Mouse (Mus musculus) liver, embryonic 13.5 days (tissue): ENCODE data around the gene Vps13d. TPM values are rescaled to one million over a fixed set of nuclear protein-coding genes. Genes with fewer than 3 reads are reported as not detected.

Experiments
- ATAC-seq: fragments of 200-750 bp; cut with Nextera tagmentation; 2 replicates; pipeline ENCODE4 v1.8.0; 2017; ENCODE audit warnings: low read depth, mild to moderate bottlenecking, moderate number of reproducible peaks, moderate library complexity
- DNase-seq: peaks from one replicate; pipeline ENCODE4 v3.0.0; 2022
- H3K27ac ChIP-seq: fragments of 300-500 bp; sonication (generic); 2 replicates; pipeline ENCODE4 v1.5.1; 2015; ENCODE audit warnings: moderate library complexity, mild to moderate bottlenecking, inconsistent platforms
- H3K27me3 ChIP-seq: fragments of 300-500 bp; sonication (generic); 2 replicates; pipeline ENCODE4 v1.6.1; 2015; ENCODE audit warnings: mild to moderate bottlenecking, inconsistent platforms
- H3K36me3 ChIP-seq: fragments of 300-500 bp; sonication (generic); 2 replicates; pipeline ENCODE4 v1.6.1; 2015; ENCODE audit warnings: mild to moderate bottlenecking, inconsistent platforms
- H3K4me1 ChIP-seq: fragments of 300-500 bp; sonication (generic); replicated peaks from 2 replicates; pipeline ENCODE4 v1.6.1; 2015; ENCODE audit warnings: inconsistent platforms
- H3K4me2 ChIP-seq: fragments of 300-500 bp; sonication (generic); 2 replicates; pipeline ENCODE4 v1.6.1; 2015; ENCODE audit warnings: inconsistent platforms, mild to moderate bottlenecking, moderate library complexity
- H3K4me3 ChIP-seq: fragments of 300-500 bp; sonication (generic); replicated peaks from 2 replicates; pipeline ENCODE4 v1.5.1; 2015; ENCODE audit warnings: mild to moderate bottlenecking, inconsistent platforms
- H3K9ac ChIP-seq: fragments of 300-500 bp; sonication (generic); 2 replicates; pipeline ENCODE4 v1.6.1; 2015; ENCODE audit warnings: mild to moderate bottlenecking, inconsistent platforms
- H3K9me3 ChIP-seq: fragments of 300-500 bp; sonication (generic); replicated peaks from 2 replicates; pipeline ENCODE4 v1.6.1; 2016; ENCODE audit warnings: inconsistent platforms
- WGBS: fragments of 180-500 bp; shearing (Covaris S2); methylation state at CpG from one replicate; pipeline ENCODE4 v1.1.7; 2015; ENCODE audit not compliant: insufficient replicate concordance; 5-methylcytosine and 5-hydroxymethylcytosine counted together
- polyA plus RNA-seq: library from polyadenylated mRNA; unstranded; fragments of >200 nt; fragmentation: Nextera tagmentation; extraction: Ambion mirVana; gene quantifications from 2 replicates; pipeline ENCODE4 v1.2.1, GENCODE M21; 2015

The Vps13d gene
- polyA plus RNA-seq, 1 experiment from 2014 or later: 3.5 TPM

DNA sequence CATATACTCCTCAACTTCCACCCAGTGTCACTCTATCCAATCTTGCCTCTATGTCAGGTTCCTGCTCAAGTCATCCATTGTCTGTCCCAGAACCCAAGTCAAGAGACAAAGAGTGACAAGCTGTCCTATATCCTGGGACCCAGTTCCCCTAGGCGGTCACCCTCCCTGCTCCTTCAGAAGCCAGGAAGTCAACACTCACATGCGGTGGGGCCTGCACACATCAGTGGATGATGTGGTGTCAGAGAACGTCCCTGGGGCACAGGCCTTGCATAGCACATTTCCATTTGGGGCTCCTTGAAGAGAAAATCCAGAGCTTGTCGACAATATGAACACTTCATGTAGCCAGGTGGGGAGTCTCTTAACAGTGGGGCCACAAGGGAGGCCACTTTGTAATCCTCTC, 29.8 kb upstream of the Vps13d start:
- no peak for ATAC-seq
- H3K27me3 ChIP-seq: no peaks in the 10 kb centered on the region
- H3K4me2 ChIP-seq: no peak overlapping the region
- peaks cover 32% of the 10 kb centered on the region for H3K4me1 ChIP-seq
- H3K9me3 ChIP-seq: no peaks in the 10 kb centered on the region
- 71% methylated on average over 4 of the region's 4 CpGs for WGBS
- H3K36me3 ChIP-seq: peaks cover 8% of the 10 kb centered on the region; the same call in 1 of the 2 replicates
- no peak overlapping the region for H3K9ac ChIP-seq
- no peak overlapping the region for H3K27ac ChIP-seq
- no peak overlapping the region for H3K4me3 ChIP-seq
- DNase-seq: no peak

GRCm38 (mm10) chr4:145222064-145222463, 27.3 kb upstream of the Vps13d start:
- no peak overlapping the region for H3K4me3 ChIP-seq
- DNase-seq (peak; percentile 51), ATAC-seq (peak; percentile 95)
- H3K4me2 ChIP-seq: peak overlapping the region; percentile 26
- 19% methylated on average over 8 of the region's 8 CpGs for WGBS
- peaks cover 8% of the 10 kb centered on the region; the same call in 1 of the 2 replicates for H3K36me3 ChIP-seq
- H3K27me3 ChIP-seq: no peaks in the 10 kb centered on the region
- H3K9me3 ChIP-seq: no peaks in the 10 kb centered on the region
- H3K9ac ChIP-seq: peak overlapping the region; percentile 58
- H3K27ac ChIP-seq: peak overlapping the region; percentile 84
- H3K4me1 ChIP-seq: peaks cover 35% of the 10 kb centered on the region

- DNase-seq: no peak
- Histone ChIP-seq H3K36me3 (peaks cover 8% of the 10 kb centered on the region; the same call in 1 of the 2 replicates), H3K9me3 (no peaks in the 10 kb centered on the region), H3K4me1 (peaks cover 35% of the 10 kb centered on the region), H3K9ac (peak overlapping the region; percentile 58), H3K27ac (peak overlapping the region; percentile 84; the same call in 1 of the 2 replicates), H3K4me2 (no peak overlapping the region), H3K27me3 (no peaks in the 10 kb centered on the region), H3K4me3 (no peak overlapping the region)
- no peak for ATAC-seq
- WGBS: 42% methylated on average over 2 of the region's 2 CpGs
Observed at GRCm38 (mm10) chr4:145221379-145221778, 26.6 kb upstream of the Vps13d start.

DNA sequence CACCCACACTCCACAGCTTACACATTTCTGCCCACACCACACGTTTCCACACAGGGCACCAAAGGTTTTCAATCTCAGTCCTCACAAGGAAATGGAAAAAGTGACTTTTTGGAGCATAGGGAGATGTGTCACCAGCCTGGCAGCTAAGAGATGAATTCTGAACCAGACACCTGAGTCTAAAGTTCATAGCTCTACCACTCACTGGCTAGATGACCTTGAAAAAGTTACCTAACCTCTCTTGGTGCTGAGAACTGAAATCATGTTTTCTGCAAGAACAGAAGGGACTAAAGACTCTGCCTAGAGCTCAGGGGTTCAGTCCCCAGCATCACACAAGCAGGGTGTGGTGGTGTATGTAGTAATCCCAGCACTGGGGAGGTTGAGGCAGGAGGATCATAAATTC, 25.2 kb upstream of the Vps13d start:
- Histone ChIP-seq H3K9me3 (no peaks in the 10 kb centered on the region), H3K4me3 (no peak overlapping the region), H3K4me1 (peaks cover 35% of the 10 kb centered on the region), H3K27ac (no peak overlapping the region; the same call in 1 of the 2 replicates), H3K27me3 (no peaks in the 10 kb centered on the region), H3K36me3 (peaks cover 6% of the 10 kb centered on the region), H3K9ac (no peak overlapping the region), H3K4me2 (no peak overlapping the region)
- WGBS: 79% methylated on average over 1 of the region's 1 CpGs
- ATAC-seq: no peak
- no peak for DNase-seq

DNA sequence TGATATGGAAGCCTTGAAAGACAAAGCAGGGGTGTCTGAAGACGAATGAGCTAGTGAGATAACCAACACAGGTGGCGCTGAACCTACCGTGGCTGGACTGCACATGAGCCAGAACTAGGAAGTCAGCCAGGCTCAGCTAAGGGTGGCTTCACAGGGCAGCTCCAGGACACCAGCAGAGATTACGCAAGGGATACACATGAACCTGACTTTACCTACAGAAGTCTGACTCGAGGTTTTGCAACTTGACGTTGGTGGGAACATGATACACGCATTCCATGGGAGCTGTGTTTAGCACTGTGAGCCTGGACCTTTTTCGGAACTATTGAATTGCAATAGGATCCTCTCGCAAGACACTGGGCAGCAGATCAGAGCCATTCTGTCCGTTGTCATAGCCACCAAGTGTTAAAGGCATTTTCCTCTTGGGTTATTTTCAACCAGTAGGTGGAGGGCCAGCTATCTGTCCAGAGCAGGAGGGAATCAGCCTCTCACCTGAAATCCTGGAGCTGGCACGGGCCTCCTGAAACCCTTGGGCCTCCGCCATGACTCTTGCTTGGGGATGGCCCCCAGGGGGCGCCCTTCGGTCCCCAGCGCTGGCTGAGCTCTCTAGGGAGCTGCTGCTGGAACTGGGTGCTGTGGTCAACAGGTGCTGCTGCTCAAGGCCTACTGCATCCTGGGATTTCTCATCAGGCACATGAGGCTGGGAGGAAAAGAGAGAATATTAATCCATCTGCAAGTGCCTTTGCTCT, 24.6 kb upstream of the Vps13d start:
- no peak overlapping the region for H3K4me2 ChIP-seq
- no peak overlapping the region; the same call in 1 of the 2 replicates for H3K27ac ChIP-seq

GRCm38 (mm10) chr4:145217837-145218236, 23.0 kb upstream of the Vps13d start:
- no peaks in the 10 kb centered on the region; the same call in 1 of the 2 replicates for H3K36me3 ChIP-seq
- no peak overlapping the region for H3K27ac ChIP-seq
- no peak for DNase-seq
- no peak for ATAC-seq
- H3K4me1 ChIP-seq: peaks cover 35% of the 10 kb centered on the region
- H3K27me3 ChIP-seq: no peaks in the 10 kb centered on the region
- no peak overlapping the region for H3K4me2 ChIP-seq
- 77% methylated on average over 5 of the region's 5 CpGs for WGBS
- no peak overlapping the region for H3K4me3 ChIP-seq
- H3K9me3 ChIP-seq: no peaks in the 10 kb centered on the region
- H3K9ac ChIP-seq: no peak overlapping the region

More for the DNA sequence above, 24.6 kb upstream of the Vps13d start:
- Histone ChIP-seq H3K9me3 (no peaks in the 10 kb centered on the region), H3K36me3 (peaks cover 3% of the 10 kb centered on the region), H3K27me3 (no peaks in the 10 kb centered on the region), H3K9ac (no peak overlapping the region), H3K4me3 (no peak overlapping the region), H3K4me1 (peaks cover 35% of the 10 kb centered on the region)
- ATAC-seq (0 out of 2 replicates have a peak, but pooled peaks have one; percentile 4), DNase-seq (no peak)
- WGBS: 51% methylated on average over 15 of the region's 15 CpGs

DNA sequence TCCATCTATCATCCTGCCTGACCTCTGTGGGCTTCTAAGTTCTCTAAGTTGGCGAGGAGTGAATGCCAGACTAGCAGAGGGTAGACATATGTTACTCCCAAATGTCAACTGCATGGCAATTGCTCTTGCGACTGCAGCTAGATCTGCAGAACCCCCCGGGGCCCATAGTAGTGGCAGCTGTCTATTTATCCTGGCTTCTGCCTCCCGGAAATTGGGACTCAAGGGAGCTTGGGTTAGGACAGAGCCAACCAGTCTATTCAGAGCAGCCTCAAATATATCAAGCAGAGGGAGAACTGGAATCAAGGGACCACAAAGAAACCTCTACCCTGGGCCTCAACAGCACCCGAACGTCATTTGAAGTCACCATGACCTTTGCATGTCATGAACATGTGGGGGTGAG, 22.2 kb upstream of the Vps13d start:
- no peaks in the 10 kb centered on the region for H3K27me3 ChIP-seq
- no peaks in the 10 kb centered on the region; the same call in 1 of the 2 replicates for H3K36me3 ChIP-seq
- DNase-seq (no peak), ATAC-seq (no peak)
- no peaks in the 10 kb centered on the region for H3K9me3 ChIP-seq
- H3K4me3 ChIP-seq: no peak overlapping the region
- H3K27ac ChIP-seq: no peak overlapping the region
- 66% methylated on average over 6 of the region's 6 CpGs for WGBS
- no peak overlapping the region for H3K4me2 ChIP-seq
- H3K9ac ChIP-seq: no peak overlapping the region
- H3K4me1 ChIP-seq: peaks cover 27% of the 10 kb centered on the region

DNA sequence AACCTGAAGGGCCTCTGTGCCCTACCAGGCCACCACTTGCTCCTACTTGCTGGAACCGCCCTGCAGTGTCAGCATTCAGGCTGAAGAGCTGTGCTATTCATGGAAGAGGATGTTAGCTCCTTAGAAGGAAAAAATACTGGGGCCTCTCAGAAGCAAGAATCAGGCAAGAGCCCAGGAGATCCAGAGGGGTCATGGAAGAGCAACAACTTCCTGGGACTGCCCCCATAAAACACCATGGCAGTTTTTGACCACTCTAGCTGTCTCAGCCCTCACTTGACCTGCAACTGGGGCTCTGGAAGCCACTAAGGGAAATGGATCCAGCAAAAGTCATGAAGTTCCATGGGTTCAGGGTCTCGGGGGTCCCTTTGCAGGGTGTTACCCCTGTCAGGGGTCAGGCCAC, 20.6 kb upstream of the Vps13d start:
- 60% methylated on average over 2 of the region's 2 CpGs for WGBS

GRCm38 (mm10) chr4:145214786-145215174, 20.0 kb upstream of the Vps13d start:
- no peak overlapping the region for H3K27ac ChIP-seq
- 46% methylated on average over 6 of the region's 6 CpGs for WGBS
- peaks cover 8% of the 10 kb centered on the region for H3K4me1 ChIP-seq
- H3K9me3 ChIP-seq: no peaks in the 10 kb centered on the region
- H3K4me2 ChIP-seq: no peak overlapping the region
- H3K36me3 ChIP-seq: no peaks in the 10 kb centered on the region; the same call in 1 of the 2 replicates
- H3K27me3 ChIP-seq: no peaks in the 10 kb centered on the region
- ATAC-seq (peak; percentile 26), DNase-seq (no peak)
- H3K9ac ChIP-seq: no peak overlapping the region
- H3K4me3 ChIP-seq: no peak overlapping the region

More for the DNA sequence above, 20.6 kb upstream of the Vps13d start:
- no peak overlapping the region for H3K9ac ChIP-seq
- no peaks in the 10 kb centered on the region for H3K27me3 ChIP-seq
- H3K27ac ChIP-seq: no peak overlapping the region
- H3K4me2 ChIP-seq: no peak overlapping the region
- no peaks in the 10 kb centered on the region for H3K9me3 ChIP-seq
- no peaks in the 10 kb centered on the region; the same call in 1 of the 2 replicates for H3K36me3 ChIP-seq
- peaks cover 13% of the 10 kb centered on the region for H3K4me1 ChIP-seq
- no peak for ATAC-seq
- H3K4me3 ChIP-seq: no peak overlapping the region
- DNase-seq: no peak

DNA sequence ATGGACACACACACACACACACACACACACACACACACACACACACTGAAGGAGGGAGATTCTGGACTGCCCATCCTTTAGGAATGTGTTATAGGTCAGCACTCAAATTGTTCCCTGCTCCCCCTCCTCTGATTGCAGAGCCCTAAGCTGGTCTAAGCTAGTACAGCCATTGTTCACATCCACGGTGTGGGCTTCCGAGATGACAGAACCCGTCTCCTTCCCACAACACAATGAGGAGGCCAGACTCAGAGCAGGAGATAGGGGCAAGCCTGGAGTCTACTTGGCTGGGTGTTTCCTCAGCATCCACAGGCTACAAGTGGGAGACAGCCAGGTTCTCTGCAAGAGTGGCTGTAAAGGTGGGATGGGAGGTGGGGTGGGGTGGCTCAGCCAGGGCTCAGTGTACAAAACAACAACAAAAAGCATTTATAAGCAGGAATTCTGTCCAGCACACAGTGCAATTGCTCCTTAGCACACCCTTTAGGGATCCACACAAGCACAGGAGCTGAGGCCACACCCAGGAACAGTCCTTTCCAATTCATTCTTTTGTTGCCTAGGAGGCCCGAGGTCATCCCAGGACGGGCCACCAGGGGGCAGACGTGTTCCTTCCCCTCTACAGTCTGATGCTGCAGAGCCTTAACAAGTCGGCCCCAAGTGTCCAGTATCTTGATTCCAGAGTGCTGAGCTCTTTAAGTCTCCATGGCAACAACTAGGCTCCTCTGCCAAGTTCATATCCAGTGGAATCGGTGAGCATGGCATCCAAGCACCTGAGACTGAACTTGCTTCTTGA, 19.4 kb upstream of the Vps13d start:
- H3K4me2 ChIP-seq: no peak overlapping the region
- H3K27ac ChIP-seq: no peak overlapping the region
- ATAC-seq (peak; percentile 79), DNase-seq (peak; percentile 78)
- H3K9me3 ChIP-seq: no peaks in the 10 kb centered on the region
- H3K27me3 ChIP-seq: no peaks in the 10 kb centered on the region
- H3K36me3 ChIP-seq: no peaks in the 10 kb centered on the region; the same call in 1 of the 2 replicates
- H3K9ac ChIP-seq: no peak overlapping the region
- no peak overlapping the region for H3K4me3 ChIP-seq
- H3K4me1 ChIP-seq: peaks cover 7% of the 10 kb centered on the region
- 36% methylated on average over 8 of the region's 8 CpGs for WGBS

- 25% methylated on average over 2 of the region's 2 CpGs for WGBS
- Histone ChIP-seq H3K9me3 (no peaks in the 10 kb centered on the region), H3K9ac (no peak overlapping the region), H3K27ac (no peak overlapping the region), H3K4me2 (no peak overlapping the region), H3K4me3 (no peak overlapping the region), H3K4me1 (peaks cover 29% of the 10 kb centered on the region), H3K36me3 (no peaks in the 10 kb centered on the region; the same call in 1 of the 2 replicates), H3K27me3 (no peaks in the 10 kb centered on the region)
- DNase-seq (no peak), ATAC-seq (no peak)
Observed at GRCm38 (mm10) chr4:145211076-145211475, 16.3 kb upstream of the Vps13d start.
